Mouse (Mus musculus) olfactory bulb, adult 2 months (tissue): ENCODE results near the gene Lrrk2.

Source experiments
- CTCF ChIP-seq: fragments of 200-500 bp; IDR thresholded peaks from 2 replicates; pipeline ENCODE4 v1.5.1; 2012; ENCODE audit warnings: low read depth, mild to moderate bottlenecking, low read length, moderate library complexity; ENCODE audit not compliant: insufficient read depth
- POLR2A ChIP-seq: fragments of 200-500 bp; IDR thresholded peaks from 2 replicates; pipeline ENCODE4 v1.6.1; 2012; ENCODE audit warnings: mild to moderate bottlenecking, low read depth, low read length, moderate library complexity; ENCODE audit not compliant: insufficient read depth

DNA sequence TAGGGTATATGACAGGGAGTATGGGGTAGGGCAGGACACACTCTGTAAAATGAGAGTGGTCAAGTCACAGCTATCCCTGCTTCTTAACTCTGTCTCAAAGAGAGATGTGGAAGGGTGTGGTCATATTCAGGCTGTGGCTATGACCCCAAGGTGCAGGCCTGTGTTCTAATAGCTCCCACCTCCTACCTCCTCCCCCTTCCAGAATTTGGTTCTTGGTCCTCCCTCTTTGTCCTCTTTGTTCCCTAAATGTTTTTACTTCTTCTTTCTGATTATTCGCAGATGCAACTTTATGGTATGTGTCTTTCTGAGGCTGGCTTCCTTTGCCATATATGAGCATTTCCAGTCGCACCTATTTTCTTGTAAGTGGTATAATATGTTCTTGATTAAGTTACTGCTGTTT, 48.5 kb upstream of the Lrrk2 start:
- no peak for TF ChIP-seq CTCF
- TF ChIP-seq POLR2A = no peak
